Mouse (Mus musculus): Measurements from ENCODE around the gene D1Ertd622e.
"Not testable (repeated sequence)": the region's sequence is repeated elsewhere in the genome, so short reads cannot be mapped to it uniquely, and the experiment has no call there.

D1Ertd622e gene

DNA sequence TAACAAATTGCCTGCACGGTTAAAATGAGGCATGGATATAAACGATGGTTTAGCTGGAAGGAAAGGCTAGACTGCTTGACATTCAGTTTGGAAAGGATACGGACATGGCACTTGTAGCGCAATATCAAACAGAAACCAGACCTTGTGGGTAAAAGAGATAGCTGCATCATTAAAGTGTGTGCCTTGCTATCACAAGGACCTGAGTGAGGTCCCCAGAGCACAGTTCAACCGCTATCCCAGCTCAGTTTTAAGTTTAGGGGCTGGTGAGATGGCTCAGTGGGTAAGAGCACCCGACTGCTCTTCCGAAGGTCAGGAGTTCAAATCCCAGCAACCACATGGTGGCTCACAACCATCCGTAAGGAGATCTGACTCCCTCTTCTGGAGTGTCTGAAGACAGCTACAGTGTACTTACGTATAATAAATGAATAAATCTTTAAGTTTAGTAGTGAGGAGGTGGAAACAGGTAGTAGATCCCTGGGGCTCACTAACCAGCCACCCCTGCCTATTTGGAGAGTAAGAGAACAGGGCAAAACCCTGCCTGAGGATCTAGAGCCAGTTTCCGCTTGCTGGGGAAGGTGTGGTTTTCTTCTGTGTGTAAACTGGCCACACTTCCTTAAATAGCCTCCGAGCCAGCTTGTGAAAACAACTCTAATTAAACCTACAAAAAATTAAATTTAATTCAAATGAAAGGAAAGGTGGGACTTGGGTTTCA, 29.2 kb downstream of the D1Ertd622e start:
- DNase-seq (ENCODE audit: low spot score) = no peak

DNA sequence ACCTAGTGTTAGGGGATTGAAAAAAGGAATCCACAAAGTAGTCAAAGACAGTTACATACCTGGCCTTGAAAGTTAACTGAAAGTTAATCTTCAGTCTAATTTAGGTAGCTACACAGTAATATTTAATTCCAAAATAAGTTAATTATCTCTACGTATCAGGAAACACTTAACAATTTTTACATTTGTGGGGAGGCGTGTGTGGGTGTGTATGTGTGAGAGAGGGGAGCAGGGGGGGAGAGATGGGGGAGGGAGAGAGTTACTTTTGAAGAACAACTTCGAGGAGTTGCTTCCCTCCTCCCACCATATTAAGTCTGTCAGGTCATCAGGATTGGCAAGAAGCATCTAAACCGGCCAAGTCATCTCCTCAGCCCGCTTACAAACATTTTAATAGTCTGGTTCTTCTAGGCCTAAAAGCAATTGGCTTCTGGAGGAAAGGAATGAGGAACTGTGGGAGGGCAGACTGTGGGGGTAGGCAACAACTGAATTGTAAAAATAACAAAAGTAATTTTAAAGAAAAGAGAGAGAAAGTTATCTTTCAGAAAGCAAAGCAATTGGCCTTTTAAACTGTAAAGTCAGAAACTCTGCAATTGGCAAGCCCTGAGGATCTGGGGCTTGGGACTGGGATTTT, 29.9 kb downstream of the D1Ertd622e start:
- no peak for DNase-seq (ENCODE audit: low spot score)

DNA sequence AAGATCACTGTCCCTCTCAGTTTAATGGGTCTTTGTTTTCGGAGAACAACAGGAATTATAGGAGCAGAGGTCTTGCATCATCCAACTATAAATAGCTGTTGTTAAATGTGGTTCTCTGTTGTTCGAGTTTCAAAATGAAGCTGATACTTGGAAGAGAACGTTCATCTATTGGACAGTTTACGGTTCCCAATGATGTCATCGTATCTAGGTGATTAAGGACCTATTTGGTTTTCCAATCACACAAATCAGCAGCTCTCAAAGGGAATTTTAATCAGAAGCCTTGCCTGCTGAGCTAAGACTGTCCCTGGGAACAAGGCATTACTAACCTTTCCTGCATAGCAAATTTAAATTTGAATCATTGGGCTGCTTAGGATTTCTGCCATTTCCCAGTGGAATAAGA, 31.7 kb downstream of the D1Ertd622e start:
- no peak for DNase-seq (ENCODE audit: low spot score)

DNA sequence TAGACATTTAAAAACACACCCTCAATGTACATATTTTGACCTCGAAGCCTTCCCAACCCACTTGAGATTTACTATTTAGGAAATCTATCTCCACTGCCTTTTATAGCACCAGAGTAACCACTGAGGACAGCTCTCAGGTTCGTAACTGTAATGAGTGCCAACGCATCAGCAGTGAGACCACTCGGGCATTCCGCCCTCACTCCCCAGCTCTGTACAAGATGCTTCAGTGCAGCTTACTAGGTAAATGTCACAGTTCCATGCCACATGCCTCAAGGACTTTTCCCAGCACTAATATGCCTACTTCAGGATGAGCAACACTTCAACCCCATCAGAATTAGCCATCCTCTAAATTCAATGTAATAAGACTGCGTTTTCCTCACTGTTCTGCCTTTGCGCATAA, 33.0 kb downstream of the D1Ertd622e start:
- no peak for DNase-seq (ENCODE audit: low spot score)

DNA sequence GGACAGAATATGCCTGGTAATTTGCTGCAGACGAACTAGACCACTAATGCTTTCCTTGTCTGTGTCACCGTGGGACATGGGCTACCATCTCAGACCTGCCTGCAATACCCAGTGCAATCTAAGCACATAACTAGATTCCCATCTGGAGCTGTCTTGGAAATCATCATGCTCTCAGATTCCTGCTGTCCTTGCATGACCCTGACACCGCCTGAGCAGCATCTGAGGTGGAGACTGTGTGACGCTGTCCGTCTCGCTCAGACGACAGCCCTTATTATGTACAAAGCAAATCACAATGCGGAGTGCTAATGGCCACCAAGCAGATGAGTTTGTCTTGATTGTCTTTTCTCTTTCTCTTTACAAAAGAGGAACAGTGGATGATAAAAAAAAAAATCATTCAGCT, 33.9 kb downstream of the D1Ertd622e start:
- DNase-seq (ENCODE audit: low spot score) = no peak

DNA sequence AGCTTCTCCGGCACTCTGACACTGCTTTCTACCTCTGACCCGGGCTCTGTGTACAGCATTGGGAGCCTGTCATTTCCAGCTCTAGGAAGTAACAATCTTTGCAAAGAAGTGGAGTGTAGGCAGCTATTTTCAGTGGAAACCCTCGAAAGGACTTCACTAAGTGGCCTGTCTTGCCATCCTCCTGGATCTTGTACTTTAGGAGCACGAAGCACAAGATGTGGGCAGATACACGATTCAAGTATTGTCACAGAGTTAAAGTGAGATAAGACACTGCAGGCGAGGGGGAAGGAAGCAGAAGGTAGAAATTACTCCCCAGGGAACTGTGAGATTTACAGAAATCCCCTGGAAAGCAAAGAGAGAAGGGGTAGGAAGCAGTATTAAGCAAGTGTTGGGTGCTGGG, 36.4 kb downstream of the D1Ertd622e start:
- no peak for DNase-seq (ENCODE audit: low spot score)

DNA sequence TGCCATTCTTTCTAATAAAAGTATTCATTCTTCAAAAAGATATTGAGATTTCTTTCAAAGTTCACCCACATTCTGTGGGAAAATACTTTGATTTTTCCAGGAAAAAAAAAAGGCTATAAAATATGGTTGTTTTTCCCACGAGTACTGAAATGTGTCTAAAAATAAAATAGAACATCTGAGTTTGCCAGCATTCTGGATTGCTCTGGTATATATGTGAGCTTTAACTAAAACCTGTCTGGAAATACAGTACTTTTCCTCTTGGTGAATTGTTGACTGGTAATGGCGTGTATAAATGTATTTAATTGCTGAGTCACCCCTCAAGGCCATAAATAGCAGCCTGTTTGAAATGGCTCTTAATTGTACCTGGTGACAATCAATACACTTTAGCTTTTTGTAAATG, 37.5 kb downstream of the D1Ertd622e start:
- DNase-seq (ENCODE audit: low spot score) = no peak

DNA sequence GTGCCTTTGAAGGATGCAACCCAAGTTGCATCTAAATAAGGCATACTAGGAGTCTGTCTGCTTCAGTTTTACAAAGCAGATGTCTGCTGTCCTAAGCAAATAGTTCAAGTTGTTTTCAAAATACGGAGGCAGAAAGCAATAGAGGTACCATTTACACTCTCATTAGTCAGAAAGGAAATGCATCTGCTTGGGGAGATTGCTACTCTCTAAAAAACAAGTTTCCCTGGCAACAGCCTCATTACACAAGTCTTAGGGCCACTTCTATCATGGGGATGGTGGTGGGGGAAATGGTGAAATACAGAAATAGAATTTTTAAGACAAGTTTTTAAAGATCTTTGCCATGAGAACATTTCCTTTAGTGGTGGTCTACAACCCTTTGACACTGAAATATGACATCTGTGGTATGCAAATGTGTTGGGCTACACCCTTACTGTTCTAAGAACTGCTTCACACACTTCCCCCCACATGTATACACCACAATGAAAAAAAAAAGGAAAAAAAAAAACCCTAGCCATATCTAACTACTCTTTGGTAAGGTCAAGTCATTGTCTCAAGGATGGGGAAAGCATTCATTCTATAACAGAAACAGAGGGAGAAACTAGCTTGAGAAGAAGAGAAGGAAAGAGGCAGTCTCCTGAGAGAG, 38.5 kb downstream of the D1Ertd622e start:
- DNase-seq (ENCODE audit: low spot score) = no peak

DNA sequence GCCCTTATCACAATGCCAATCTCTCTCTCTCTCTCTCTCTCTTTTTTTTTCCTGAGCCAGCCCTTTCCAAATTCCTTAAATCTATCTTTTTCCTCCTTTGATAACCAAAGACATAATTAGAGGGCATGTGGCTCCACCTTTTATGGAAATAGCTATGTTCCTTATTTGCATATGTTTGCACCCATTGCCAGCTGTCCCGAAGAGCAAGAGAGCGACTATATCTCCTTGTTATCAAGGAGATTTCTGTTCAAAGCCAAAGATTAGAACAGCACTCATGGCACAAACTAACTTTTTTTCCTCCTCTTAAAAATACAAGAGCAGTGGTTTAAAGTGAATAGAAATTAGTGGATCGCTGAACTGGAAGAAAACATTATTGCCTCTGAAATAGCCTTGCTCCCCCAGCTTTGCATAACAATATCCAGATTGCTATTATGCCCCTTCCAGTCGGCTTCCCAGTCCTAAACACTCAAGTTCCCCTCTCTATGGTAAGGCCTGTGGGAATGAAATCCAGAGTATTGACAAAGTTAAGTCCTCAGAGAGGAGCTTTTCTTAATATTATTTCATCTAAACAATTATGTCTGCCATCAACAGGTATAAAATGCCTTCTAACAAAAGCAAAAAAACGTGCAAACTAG, 39.2 kb downstream of the D1Ertd622e start:
- no peak for DNase-seq (ENCODE audit: low spot score)

DNA sequence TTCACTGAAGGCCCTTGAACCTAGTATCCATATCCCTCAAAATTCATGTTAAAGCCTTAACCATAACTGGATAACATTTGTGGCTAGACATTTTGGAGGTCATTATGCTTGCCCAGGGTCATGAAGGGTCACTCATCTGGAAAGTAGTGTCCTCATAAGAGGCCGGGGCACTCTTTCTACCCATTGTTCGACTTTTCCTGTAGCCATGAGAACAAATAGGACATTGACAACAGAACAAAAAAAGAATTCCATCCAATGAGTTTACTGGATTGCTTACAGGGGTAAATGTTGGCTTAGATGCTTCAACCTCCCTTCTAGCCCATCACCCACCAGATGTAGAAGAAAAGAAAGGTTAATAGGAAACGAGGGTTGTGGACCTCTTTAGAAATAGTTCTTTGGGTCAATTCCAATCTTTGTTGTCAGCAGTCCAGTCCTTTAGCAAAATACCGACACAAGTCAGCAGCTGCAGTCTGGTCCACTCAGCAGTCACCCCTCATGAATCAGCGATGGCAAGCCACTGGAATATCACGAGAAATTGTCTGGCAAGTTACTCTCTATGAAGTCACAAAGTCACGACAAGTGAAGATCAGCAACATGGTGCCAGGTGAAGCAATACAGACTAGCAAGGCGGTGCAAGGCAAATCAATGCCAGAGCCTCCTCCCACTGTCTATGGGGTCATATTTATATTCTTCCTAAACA, 42.1 kb downstream of the D1Ertd622e start:
- DNase-seq (ENCODE audit: low spot score) = peak; percentile 36

DNA sequence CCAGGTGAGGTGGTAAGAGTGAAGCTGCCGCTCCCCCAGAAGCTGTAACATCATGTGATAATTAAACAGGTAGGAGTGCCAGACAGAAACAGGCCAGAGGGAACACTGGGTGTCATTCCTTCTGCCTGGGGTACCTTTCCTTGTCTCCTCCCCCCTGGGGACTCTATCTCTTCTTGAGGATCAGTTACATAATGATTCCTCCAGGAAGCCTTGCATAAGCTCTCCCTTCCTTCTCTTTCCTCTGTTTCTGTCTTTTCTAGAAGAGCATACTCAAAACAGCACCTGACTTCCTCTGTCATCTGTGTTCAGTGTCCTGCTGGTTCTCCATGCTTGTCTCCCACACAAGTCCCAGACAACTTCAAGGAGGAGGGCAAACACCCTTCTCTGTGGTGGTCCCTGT, 46.3 kb downstream of the D1Ertd622e start:
- no peak for DNase-seq (ENCODE audit: low spot score)

DNA sequence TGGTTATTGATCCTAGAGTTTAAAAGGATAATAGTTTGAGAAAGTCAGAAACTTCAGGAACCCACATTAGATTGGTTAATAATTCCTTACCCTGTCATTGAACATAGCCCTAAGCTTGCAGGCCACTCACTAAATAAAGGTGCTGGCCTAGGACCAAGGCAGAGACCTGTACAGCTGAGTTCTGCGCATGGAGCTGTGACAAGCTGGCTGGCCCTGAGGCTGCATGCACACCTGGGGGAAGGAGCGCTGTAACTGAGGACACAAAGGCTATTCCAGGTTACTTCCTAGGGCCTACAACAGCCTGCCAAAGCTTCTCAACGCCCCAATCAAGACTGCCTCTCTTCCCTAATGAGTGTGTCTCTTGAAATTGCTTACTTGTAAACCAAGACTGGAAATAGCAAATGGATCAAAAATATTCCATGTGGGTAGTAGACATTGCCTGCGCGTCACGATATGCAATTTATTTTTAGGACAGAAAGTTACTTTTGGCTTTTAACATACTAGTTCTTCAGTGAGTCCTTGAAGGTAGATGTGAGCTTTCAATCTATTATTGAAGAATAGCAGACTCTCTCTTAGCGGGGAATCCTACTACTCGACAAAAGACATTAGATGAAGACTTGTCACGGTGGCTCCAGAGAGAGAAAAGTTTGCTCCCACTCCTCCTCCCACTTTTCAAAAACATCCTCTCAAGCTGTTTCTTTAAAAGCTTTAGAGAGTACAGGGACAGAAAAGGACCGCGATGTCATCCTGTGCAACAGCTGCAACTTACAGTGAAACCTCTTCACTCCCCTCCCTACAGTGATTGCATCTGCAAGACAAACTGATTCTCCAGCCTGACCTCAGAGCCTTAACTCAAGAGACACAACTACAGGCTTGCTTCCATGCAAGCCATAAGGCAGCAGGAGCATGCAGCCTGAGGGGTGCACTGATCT, 47.1 kb downstream of the D1Ertd622e start:
- DNase-seq (ENCODE audit: low spot score) = no peak

DNA sequence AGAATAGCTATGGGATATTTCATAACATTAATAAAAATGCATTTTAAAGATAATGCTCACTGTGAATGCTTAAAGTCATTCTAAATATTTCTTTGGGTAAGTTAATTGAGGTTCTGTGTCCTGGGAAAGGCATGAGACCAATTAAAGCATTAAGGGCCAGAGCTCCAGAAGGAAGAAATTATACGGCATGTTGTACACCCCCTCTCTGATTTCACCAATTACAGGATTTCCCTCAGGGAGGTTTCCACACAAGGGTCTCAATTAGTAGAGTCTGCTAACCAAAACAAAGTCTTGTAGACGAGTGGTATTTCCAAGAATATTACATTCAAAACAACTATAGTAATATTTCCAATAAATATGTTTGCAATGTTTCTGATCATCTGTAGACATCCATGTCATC, 50.1 kb downstream of the D1Ertd622e start:
- no peak for DNase-seq (ENCODE audit: low spot score)

DNA sequence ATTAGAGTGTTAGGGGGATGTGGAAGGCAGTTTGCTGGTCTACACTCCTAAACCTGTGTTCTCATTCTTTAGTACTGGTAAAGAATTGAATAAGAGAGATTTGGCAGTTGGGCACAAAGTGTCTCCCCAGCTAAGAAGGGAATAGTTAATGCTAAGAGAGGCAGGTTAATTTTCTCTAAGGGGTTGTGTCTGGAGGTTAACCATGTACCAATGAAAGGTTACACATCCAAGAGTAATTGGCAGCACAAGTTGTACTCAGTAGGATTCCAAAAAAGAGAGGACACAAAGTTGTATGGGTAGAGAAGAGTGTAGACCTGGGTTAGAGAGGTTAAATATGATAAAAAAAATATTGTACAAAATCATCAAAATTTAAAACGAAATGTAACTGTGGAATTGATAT, 58.5 kb downstream of the D1Ertd622e start:
- DNase-seq (ENCODE audit: low spot score) = no peak

DNA sequence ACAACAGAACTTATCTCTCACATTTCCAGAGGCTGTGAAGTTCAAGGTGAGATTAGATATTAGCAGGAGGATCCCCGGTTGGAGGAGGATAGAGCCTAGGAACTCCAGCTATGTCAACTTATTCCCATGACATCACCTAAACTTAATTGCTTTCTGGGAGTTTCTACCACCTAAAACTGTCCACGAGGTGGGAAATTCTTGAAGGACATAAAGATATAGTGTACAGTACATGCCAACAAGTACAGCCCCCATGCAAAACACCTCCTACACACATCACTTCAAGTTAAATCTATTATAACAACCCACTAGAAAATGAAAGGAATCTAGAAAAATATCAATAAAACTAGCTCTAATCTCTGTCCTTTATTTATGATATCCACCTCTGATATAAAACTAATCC, 61.5 kb downstream of the D1Ertd622e start:
- no peak for DNase-seq (ENCODE audit: low spot score)

DNA sequence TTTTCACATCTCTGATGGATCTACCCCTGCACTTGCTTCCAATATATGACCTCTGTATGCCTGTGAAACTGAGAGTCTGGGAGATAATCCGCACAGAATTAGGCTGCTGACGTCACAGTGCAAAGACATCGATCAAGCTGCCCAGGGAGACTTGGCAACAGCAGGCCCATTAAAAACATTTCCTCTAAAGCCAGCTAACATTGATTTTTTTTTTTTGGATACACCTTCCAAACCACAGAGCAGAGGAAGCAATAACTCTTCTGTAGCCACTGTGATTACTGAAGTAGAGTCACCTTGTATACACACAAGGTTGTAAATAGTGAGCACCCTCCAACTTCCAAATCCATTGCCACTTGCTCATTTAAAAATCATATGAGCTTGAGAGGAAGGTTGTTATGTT, 62.8 kb downstream of the D1Ertd622e start:
- no peak for DNase-seq (ENCODE audit: low spot score)

DNA sequence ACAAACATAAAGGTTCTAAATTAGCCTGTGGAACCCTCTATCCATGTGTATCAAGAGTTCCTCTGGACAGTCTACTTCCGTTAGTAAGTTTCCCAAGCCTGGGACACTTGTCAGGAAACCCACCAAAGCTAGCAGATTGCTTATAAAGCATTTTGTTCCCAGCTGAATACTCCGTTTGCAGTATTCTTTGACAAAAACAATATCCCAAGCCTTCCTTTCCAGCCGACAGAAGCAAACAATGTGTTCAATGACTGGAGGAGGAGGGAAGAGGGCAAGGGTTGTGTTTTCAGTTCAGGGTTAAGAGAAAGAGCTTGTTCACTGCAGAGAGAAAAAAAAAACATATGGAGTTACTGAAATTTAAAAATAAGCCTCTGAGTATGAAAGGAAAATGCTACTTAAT, 73.3 kb downstream of the D1Ertd622e start:
- no peak for DNase-seq (ENCODE audit: low spot score)

DNA sequence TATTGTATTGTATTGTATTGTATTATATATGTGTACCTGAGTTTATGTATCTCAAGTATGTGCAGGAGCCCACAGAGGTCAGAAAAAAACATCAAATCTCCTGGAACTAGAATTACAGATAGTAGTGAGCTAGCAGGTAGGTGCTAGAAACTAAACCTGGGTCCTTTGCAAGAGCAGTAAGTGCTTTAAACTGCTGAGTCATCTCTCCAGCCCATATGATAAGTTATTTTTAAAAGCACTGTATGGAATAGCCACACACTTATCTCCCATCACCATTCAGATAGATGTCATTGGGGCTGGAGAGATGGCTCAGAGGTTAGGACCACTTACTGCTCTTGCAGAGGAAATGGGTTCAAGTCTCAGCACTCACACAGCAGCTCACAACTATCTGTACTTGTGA, 76.8 kb downstream of the D1Ertd622e start:
- no peak for DNase-seq (ENCODE audit: low spot score)

DNA sequence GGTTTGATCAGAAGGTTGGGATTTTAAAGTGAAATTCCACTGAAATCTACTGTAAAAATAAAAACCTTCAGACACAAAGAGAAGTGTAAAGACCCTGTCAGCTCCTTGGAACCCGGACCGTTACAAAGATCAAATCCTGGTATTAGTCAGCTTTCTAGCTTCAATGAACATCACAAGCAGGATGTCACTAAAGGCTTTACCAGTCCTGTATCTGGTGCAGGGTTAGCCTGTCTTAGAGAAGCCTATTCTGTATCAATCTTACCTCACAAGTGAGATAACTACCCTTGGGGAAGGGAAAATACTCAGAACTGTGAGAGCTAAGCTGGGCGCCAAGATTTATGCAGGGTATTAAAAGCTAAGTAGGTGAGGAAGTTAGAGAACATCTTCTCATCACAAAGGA, 77.7 kb downstream of the D1Ertd622e start:
- DNase-seq (ENCODE audit: low spot score) = no peak

DNA sequence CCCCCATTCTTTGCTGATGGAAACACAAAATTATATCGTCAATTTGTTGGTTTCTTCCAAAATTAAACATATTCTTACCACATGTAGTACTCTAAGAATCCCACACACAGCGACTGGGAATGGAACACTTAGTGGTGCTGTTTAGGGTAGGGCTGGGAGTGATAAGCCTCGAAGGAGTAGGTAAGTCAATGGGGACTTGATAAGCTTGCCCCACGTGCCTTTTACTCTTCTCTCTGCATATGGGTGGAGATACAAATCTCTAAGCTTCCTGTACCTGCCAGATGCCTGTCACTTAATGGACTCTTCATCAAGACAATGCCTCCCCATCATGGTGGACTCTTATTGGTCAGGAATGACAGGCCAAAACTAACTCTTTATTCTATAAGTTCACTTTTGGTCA, 78.8 kb downstream of the D1Ertd622e start:
- DNase-seq (ENCODE audit: low spot score) = no peak

DNA sequence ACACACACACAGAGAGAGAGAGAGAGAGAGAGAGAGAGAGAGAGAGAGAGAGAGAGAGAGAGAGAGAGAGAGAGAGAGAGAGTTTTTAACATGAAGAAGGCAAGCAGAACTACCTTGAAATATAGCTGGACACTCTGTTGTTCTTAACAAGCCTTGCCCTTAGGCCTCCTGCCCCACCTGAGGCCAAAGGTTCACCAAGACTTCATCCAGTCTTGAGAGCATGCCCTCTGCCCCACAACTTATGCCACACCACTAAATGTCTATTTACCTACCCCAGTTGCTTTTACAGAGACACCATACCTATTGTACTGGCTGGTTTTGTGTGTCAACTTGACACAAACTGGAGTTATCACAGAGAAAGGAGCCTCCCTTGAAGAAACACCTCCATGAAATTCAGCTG, 81.2 kb downstream of the D1Ertd622e start:
- DNase-seq (ENCODE audit: low spot score) = not testable (repeated sequence)
